Mouse (Mus musculus): ENCODE data around the gene Enthd1. TPM values are rescaled to one million over a fixed set of nuclear protein-coding genes. Genes with fewer than 3 reads are reported as not detected.
"Not testable (repeated sequence)": the region's sequence is repeated elsewhere in the genome, so short reads cannot be mapped to it uniquely, and the experiment has no call there.

Gene Enthd1
- polyA plus RNA-seq (2012; rRNA removed), result not detected in 2 replicates

DNA sequence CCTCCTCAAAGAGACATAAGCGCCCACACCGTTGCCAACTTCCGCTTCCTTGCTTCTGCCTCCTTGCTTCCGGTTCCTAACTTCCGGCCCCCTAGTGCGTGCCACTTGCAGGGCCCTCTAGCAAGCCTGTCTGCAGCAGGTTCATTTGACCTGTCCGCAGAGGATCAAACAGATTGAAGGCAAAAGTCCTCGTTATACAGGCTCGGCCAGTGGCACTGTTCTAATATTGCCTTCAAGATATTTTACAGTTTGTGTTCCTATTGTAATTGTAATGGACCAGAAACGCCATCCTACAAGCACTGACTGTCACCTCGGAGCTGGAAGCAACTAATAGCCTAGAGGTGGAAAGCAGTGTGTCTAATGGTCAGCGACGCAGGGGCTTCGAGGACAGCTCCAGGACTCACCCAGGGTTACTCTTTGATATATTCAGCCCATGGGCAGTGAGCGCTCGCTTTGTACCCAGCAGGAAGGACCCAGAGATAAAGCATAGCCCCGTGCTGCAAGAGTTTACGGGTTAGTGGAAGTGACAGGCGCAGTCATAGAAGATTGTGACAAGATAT lies at the start of gene Enthd1:
TSS of gene Enthd1 (minus strand) at position 51 of the 560 bp plus-strand sequence.
- no peak for DNase-seq (ENCODE audit: low spot score)

DNA sequence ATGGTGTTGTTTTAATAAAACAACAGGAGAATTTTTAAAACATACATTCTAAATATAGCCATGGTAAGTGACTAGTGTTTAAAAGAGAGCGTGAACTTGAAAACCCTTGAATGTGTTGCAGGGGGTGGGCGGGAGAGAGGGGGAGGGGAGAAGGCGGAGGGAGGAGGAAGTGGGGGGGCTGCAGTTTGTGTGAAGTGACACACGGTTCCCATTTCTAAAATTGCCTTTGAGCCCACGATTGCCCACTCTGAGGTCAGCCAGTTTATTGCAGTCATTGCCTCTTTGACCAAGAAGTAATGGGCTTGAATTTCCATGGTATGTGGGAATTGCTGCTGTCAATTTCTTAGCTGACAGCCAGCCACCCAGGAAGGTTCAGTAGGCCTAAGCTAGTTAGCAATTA lies 48.9 kb upstream of the Enthd1 start:
- DNase-seq (ENCODE audit: low spot score), result no peak

DNA sequence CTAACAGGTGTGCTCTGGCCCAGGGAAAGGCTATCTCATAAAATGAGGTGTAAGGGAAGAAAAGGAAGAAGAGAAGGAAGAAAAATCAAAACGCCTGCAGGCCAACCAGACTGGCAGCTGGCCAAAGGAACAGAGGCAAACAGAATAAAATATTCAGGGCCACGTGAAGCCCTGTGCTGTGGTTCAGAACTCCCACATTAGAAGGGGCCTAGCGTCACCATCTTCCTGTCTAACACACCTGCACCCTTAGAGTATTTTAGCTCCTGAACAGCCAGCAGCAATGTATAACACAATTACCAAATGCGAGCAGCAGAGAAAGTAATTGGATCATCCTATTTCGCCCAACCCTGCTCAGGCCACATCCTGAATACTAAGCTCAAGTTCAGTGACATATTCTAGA lies 46.5 kb upstream of the Enthd1 start:
- DNase-seq (ENCODE audit: low spot score), result no peak

DNA sequence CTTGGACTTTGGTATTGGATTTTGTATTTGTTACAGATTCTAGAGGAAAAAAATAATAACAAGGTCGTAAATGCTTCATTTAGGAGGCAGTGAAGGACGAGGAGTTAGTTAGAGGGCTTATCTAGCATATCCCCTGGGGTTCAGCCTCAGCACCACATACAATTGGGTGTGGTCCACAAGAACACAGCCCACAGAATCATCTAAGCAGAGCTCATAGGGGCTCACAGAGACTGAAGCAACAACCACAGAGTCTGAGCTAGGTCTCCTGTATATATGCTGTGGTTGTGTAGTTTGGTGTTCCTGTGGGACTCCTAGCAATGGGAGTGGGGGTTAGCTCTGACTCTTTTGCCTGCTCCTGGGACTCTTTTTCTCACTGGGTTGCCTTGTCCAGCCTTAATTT lies 45.4 kb upstream of the Enthd1 start:
- no peak for DNase-seq (ENCODE audit: low spot score)

- no peak for DNase-seq (ENCODE audit: low spot score)
Measured at GRCm38 (mm10) chr15:80607970-80608369, 43.0 kb upstream of the Enthd1 start.

DNA sequence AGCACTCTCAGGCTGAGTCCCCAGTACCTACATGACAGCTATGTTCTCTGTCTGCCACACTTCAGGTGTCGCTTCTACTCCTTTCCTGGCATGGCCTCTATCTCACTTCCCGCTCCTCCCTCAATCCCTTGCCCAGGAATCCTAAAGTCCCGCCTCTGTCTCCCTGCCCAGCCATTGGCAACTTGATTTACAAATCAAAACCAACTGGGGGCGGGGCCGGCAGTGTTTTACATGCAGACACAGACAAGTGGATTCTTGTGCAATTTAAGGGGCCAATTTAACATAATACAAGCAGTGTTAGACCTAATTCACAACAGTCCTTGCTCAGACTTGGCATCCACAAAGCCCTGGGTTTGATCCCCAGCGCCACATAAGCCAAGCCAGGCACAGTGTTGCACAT lies 39.1 kb upstream of the Enthd1 start:
- DNase-seq (ENCODE audit: low spot score), result no peak

- no peak for DNase-seq (ENCODE audit: low spot score)
Measured at GRCm38 (mm10) chr15:80602487-80602886, 37.5 kb upstream of the Enthd1 start.

- no peak for DNase-seq (ENCODE audit: low spot score)
Measured at GRCm38 (mm10) chr15:80601456-80601855, 36.5 kb upstream of the Enthd1 start.

DNA sequence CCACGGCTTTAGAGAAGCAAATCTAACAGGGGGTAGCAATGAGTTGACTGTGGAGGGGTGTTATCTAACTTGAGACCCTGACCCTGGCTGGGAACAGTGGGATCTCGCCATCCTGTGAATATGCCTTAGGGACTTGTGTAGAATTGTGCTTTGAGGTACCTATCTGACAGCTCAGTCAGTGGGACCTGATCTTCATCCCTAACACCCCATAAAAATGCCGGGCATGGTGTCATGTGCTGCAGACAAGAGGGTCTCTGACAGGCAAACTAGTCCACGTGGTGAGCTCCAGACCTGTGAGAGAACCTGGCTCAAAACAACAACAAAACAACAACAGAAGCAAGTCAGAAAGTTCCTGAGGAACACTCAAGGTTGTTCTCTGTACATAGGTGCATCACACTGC lies 34.9 kb upstream of the Enthd1 start:
- no peak for DNase-seq (ENCODE audit: low spot score)

GRCm38 (mm10) chr15:80599213-80599750 lies 34.3 kb upstream of the Enthd1 start:
- no peak for DNase-seq (ENCODE audit: low spot score)

GRCm38 (mm10) chr15:80598750-80599149 lies 33.8 kb upstream of the Enthd1 start:
- DNase-seq (ENCODE audit: low spot score), result no peak

DNA sequence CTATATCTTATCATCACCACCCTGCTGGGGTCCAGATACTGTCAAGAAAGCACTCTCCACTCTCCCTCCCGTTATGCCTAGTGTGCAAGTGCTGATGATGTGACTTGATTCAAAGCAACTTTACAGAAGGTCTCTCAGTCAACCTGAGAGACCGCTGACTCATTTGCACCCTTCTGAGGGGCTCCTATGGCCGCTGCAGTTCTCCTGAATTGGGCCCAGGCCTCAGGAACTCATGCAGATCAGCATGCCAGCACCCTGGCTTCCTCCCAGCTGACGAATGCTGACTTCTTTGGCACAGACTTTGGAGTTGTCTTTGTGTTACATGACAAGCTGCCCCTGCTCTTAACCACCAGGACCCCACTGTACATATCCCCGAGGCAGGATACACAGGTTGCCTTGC lies 28.9 kb upstream of the Enthd1 start:
- DNase-seq (ENCODE audit: low spot score), result no peak

GRCm38 (mm10) chr15:80592737-80593136 lies 27.8 kb upstream of the Enthd1 start:
- DNase-seq (ENCODE audit: low spot score), result no peak

DNA sequence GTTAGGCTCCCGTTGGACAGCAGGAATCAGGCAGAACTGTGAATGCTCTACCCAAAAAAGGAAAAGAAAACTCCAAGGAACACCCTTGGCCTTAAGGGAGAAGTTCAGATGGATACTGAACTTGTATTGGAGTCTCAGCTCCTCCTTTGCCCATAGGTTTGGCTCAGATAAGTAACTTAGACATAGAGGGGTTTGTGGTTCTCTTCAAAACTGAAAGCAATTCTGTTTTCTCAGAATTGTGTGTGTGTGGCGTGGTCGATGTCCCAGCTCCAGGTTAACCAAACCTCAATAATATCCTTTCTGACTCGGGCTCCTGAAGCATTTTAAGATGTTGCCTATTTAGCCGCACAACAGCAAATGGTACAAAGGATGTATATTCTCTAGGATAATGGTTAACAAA lies 25.7 kb upstream of the Enthd1 start:
- DNase-seq (ENCODE audit: low spot score), result no peak

DNA sequence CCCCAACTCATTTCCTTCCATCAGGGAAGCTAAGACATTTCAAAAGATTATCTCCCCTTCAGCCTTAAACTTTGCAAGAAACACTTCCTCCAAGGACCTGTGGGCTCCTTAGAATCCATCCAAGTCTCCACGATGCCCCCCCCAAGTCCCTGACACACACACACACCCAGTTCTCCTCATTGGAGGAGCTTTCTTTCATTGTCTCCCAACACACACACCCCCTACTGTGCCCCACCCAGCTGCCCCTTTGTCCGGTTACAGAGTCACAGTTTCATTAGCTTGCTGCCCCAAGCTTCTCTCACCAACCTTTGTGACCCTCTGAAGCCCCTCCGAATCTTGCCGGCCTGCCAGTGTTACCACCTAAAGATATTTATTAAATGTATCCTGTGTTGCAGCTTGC lies 21.3 kb upstream of the Enthd1 start:
- DNase-seq (ENCODE audit: low spot score), result no peak

- no peak for DNase-seq (ENCODE audit: low spot score)
Measured at GRCm38 (mm10) chr15:80582581-80583495, 17.9 kb upstream of the Enthd1 start.

- not testable (repeated sequence) for DNase-seq (ENCODE audit: low spot score)
Measured at GRCm38 (mm10) chr15:80580585-80580984, 15.6 kb upstream of the Enthd1 start.

- DNase-seq (ENCODE audit: low spot score), result no peak
Measured at GRCm38 (mm10) chr15:80579121-80579520, 14.2 kb upstream of the Enthd1 start.

DNA sequence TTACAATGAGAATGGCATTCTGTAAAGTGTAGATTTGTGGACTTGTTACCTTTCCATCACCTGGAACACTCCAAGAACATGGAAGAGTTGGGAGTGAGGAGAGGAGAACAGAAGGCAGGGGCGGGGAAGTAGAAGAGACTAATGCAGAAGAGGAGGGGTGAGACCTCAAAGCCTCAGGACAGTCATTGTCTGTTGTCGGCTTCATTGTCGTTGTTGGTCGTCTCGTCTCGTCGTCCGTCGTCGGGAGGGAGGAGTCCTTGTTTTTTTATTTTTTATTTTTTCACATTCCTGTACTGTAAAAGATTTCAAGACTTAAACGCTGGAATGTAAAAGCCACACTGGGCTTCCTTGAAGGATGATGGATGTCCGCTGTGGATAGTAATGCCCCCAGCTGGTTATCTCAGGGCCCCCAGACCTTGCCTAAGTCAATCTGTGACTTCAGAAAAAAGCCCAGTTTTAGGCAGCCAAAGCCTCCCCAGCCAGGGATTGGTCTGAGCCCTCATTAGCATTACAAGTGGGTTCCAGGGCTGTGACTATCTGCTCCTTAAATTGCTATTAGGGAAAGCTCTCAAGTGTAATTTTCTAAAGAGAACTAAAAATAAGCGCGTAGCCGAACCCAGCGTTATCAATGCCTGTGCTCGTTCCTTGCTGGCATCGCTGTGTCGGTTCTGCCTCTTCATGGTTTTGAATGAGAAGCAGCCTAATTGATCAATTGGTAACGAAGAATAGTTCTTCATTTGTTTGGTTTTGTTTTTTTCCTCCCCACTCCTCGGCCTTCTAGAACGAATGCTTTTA lies 12.4 kb upstream of the Enthd1 start:
- no peak for DNase-seq (ENCODE audit: low spot score)

GRCm38 (mm10) chr15:80576415-80576994 lies 11.5 kb upstream of the Enthd1 start:
- no peak for DNase-seq (ENCODE audit: low spot score)

DNA sequence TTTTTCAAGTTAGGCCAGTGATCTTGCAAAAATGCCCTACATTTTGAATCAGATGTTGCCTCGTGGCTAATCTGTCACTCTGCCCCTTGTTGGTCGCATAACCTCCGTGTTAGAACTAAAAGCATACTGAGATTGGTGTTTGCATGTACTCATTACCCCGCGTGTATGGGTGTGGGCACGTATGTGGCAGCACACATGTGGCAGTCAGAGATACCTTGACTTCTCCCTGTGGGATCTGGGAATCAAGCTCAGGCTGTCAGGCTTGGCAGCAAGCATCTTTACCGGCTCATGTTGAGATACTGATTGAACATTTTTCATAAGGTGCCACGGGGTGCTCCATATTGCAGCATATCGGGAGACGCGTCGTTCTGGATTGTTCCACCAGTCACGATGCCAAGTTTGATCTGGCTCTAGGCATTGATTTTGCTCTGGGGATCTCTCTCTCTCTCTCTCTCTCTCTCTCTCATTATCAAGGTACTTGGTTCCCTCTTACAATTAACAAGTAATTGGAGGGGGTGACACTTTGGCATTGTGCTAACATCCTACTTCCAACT lies 10.9 kb upstream of the Enthd1 start:
- DNase-seq (ENCODE audit: low spot score), result no peak
